Mouse (Mus musculus) retina, postnatal 7 days (tissue): ENCODE data around the gene Trim62.
A peak's percentile ranks its signal among the peaks of the same experiment; 100 is the strongest.

Source experiments
- DNase-seq: peaks from one replicate; pipeline ENCODE4 v3.0.0-alpha.2; 2012; ENCODE audit warnings: low read depth, low spot score

The Trim62 gene

DNA sequence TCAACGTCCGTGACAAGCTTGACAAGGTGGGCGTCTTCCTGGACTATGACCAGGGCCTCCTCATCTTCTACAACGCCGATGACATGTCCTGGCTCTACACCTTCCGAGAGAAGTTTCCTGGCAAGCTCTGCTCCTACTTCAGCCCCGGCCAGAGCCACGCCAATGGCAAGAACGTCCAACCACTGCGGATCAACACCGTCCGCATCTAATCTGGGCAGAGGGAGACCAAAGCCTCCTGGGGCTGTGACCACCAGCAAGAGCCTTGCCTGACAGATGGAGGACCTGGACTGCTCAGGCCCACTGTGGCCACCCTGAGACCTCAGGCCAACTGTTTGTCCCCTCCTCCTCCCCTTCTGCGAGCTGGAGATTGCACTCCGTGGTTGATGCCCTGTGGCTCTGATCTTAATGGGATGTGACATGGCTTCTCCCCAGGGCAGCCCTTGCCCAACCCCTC is 26.0 kb downstream of the Trim62 start:
- no peak for DNase-seq

DNA sequence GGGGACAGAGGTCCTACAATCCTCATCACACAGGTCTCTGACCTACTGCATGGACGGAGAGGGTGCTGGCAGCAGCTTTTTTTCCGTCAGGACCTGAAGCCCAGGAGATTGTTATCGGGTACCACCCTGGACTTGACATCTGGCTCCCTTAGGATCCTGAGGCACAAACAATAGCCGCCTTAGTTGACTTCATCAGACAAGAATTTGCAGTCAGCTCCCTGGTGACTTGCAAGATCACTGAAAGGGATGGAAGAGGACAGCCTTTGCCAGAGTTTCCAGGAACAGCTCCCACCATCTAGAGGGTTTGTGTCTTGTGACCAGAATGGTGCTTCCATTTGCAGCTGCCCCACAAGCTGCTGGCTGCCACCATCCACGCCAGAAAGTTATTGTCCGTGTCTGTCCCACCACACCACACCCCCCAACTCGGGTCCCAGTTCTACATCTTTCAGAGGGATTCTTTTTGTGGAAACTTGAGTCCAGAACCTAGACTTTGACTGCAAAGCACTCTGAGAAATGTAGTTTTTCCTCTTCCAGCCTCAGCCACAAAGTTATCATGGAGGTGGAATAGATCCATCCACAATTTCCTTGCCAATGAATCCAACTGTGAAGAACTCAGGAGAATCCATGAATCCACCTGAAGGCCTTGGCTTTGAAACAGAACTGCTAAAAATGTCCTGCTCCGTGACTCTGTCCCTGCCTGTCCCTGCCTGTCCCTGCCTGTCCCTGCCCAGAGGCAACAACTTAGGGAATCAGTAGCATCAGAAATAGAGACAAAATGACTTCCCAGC is 27.1 kb downstream of the Trim62 start:
- no peak for DNase-seq

DNA sequence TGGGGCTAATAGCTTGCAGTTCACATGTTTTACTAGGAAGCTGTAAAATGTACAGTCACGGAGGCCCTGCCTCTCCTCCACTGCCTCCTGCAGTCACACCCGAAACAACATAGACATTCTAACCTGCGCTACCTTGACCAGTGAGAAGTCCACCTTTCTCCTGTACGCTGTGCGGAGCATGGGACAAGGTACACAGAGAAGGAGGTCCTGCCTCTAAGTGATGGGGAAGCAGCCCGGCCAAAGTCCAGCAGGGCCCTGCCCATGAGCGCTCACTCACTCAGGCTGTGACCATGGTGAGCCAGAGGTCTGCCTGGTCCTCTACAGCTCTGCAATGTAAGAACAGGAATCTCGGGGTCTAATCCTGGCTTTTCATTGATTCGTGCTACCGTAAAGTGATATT is 28.7 kb downstream of the Trim62 start:
- no peak for DNase-seq

DNA sequence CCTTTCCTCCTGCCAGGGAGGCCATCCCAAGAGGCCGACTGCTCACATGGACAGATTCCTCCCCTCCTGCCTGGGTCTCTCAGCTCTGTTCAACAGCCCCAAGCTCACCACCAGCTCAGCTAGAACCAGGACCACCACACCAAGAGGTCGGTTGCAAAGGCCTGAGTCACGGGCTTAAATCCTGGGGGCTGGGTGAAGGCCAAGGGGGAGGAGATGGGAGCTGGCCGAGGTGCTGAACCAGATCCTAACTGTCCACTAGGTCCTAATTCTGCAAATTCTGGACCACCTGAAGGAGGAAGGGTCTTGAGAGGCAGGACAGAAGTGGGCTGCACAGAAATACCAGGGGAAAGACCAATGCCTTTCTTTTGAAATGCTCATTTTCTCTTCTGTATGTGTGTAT is 30.4 kb downstream of the Trim62 start:
- no peak for DNase-seq

DNA sequence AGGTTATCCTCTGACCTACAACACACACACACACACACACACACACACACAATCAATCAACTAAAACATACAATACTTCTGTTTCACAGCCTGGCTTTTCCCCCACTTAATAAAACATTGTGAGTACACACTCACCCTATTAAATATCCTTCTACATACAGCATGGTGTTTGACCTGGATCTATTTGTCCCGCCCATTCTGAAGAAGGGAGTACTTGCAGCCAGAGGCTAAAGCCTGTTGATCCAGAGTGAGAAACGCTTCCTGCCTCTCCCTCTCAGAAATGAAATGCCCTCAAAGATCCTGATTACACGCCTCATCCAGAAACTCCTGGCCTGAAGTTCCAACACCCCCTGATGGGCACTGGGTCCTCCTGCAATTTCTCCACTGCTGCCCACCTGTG is 33.7 kb downstream of the Trim62 start:
- no peak for DNase-seq

DNA sequence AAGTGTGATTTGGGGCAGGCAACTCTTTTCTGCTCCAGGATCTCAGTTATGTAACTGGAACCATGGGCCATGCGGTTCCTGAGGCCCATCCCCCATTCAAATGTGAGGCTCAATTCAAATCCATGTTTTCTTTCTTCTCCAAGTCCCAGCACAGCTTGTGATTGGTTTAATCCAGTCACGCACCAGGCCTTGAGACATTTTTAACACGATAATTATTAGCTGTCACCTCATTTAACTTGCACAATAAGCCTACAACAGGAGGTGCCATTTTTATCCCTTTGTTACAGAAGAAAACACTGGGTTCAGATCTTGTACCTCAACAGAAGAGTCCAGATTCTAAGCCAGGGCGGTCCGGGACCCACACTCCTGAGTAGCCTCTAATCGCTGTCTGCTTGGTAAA is 34.4 kb downstream of the Trim62 start:
- DNase-seq: no peak

DNA sequence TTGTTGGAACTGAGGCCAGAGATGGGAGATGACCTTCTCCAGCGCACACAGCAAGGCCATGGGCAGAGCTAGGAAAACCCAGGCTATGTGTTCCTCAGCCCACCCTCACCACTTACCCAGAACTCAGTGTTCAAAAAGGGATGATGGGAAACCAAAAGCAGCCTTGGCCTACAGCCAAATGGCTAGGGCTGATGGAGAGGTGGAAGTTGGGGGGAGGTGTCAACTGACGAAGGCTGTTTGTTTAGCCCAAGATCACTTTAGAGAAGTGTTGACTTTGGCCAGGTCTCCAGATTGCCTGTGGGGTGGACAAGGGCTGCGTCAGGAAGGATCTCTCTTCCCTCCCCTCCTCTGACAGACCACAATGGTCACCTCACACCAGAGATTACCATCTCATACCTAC is 34.8 kb downstream of the Trim62 start:
- no peak for DNase-seq

DNA sequence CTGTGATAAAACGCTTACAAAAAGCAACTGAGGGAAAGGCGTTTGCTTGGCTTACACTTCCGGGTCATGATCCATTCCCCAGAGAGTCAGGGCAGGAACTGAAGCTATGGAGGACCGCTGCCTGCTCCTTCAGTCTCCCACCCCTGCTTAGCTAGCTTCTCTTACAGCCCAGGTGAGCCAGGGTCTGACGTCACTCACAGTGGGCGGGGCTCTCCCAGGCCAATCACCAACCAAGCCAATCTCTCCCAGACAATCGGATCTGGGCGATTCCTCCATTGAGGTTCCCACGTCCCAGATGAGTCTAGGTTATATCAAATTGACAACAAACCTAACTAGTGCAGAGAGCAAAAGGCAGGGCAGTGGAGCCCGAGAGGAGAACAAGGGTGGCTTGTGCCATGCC is 35.7 kb downstream of the Trim62 start:
- DNase-seq: no peak

DNA sequence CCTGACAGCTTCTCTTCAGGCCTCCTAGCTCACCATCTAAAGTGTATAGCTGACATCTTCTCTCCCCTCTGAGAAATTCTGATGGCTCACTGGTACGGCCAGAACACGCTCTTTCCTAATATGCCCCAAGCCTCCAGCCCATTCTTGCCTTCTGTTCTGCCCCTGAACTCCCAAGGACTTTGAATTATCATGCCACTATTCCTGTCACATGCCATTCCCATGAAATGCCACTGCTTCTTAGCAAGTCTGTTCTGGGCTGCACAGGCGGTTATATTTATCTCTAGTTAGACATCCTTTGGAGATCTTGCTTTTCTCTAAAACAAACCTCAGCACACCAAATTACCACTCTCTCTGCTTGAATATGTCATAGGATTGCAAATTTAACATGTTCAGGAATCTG is 40.2 kb downstream of the Trim62 start:
- DNase-seq: no peak

DNA sequence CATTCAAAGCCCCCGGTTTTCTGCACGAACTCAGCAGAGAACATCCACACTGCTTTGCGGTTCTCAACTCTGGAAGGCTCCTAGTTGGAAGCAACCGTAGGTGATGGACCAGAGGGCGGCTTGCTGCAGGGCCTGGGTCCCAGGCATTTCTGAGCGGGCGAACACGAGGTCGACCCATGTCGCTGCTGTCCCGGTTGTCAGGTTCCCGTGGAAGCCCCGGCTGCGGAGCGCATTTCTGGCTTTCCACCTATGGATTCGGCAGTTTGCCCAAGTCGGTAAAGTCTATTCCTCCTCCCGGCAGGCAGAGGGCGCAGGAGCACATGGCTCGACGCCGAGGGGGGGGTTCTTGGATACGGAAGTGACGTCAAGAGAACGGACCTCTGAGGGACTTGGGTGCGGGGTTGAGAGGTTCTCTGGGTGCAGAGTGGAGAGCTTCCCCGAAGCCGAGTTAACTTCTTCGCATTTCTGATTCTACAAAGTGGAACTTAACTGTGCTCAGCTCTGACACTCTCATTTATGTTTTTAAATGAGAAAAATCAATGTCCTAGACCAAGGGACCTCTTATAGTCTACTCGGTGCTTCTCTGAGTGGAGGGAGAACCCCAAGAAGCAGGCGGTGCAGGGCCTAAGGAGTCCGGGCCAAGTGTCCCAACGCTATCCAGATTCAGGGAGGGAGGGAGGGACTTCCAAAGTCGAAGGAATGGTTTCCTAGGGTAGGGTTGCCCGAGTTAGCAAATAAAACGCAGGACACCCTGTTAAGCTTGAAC is 41.6 kb downstream of the Trim62 start:
- peak; percentile 87 for DNase-seq

DNA sequence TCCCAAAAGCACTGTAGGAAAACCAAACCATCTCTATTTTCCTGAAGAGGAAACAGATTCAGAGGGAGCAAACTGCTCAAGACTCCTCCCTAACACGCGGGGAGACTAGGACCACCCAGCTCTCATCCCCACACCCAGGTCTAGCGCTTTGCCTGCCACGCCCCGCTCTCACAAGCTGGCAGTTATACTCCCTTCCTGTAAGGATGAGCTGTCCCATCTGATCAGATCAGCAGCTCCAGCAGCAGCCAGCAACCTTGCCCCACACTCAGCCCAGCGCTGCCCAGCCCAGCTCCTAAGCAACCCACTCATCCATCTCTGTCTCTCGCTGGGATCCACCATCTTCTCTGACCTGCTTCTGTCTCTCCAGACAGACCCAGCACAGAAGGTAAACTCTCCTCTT is 49.4 kb downstream of the Trim62 start:
- DNase-seq: no peak

DNA sequence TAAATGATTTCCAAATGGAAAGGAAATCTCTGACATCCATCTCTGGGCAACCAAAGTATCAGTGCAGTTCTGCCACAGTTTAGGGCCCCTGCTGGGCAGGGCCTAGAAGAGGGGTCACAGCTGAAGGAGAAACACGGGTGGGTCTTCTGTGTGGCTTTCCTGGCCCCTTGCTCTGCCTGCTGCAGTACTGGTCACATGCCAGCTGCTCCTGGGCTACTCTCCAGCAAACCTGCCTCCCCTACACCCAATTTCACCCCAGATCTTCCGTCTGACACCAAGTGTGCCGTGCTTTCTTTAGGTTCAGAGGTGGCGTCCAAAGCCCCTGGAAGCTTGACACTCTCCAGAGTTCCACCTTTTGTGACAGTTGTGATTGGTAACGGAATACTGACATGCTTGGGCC is 52.2 kb downstream of the Trim62 start:
- no peak for DNase-seq

DNA sequence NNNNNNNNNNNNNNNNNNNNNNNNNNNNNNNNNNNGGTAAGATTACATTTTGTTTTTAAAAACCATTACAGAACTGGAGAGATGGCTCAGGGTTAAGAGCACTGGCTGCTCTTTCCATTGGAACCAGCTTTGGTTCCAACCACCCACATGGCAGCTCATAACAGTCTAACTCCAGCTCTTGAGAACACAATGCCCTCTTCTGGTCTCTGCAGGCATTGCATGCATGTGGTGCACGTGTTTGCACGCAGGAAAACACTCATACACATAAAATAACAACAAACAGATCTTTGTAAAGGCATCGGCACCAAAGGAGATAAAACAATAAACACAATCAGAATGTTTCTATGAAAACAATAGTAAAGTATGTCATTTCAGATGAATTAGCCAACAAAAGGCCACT is 59.0 kb downstream of the Trim62 start:
- DNase-seq: no peak

DNA sequence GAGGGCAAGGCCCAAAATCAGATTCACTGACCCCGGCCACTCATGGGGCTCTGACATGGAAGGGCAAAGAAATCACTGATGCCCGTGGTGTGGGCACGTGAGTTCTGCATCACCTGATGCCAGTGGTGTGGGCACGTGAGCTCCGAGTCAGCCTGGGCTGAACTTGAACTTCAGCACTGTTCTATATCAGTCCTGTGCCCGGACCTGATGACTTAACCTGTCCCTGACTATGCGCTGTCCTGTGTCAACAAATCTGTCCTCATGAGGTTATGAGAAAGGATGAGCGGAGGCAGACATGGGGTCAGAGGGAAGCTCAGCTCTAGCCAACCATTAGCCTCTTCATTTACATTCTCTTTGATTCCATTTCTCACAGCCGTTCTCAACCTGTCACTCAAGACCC is 63.4 kb downstream of the Trim62 start:
- DNase-seq: no peak

DNA sequence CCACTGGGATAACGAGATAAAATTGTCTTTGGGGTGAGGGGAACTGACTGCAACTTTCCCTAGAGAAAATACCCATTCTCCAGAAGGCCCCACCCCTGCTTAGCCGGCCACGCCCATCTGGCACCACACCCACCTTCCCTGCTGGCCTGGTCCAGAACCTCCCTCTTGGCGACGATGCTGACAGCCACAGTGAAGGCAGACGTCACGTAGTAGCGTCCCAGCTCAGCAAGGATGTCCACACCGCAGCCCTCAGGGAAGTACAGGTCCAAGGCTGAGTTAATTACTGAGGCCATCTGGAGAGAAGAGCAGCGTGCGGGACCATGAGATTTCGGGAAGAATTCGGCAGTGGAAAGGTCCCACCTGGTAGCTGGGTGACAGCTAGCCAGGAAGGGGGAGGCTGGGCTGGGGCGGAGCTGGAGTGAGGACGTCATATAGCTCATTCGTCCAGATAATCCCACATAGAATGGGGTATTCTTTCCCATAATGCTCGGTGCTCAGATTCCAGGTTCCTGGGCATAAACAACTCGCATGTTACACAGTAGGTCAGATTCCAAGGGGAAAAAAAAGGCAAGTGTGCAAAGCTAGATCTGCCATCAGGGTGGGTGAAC is 64.0 kb downstream of the Trim62 start:
- no peak for DNase-seq

DNA sequence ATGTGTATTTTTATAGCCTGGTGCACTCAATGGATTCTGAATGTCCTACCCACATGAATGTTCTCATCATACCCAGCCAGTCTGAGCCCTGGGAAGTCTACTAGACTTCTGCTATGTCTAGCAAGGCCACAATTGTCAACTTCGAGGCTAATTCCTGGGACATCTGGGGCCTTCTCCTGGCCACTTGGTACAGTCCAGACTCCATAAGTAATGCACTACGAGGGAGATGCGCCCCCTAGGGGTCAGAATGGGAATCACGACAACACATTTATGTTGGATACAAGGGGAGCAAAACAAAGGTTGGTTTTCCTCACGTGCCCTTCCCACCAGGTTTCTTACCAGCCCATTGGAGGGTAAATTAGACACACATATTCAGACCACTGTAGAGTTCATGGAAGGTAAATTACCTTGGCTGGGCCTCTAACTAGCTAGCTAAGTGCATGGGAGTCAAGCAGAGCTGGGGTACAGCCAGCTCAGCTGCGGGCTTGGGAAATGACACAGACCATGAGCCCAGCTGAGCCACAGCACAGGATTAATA is 64.8 kb downstream of the Trim62 start:
- peak; percentile 32 for DNase-seq

DNA sequence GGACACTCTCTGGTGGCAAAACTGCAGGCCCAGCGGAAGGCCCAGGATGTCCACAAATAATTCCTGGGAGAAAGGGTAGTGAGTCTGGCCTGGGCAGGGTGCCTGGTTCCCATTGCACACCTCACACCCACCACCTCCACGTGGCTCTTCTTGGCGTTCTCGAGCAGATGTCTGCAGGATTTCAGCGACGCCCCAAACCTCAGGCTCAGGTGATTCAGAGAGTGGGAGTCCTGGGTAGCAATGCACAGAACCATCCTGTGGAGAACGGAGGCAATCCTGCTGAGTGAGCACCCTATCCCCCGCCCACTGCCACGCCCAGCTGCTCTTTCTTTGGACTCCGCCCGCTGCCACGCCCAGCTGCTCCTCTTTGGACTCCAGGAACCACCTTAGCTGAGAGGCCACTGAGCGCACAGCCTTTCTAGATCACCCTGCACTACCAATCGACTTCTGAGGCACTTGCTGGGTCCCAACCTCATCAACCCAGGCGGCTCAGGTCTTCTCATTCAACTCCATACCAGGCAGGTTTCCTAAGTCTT is 66.2 kb downstream of the Trim62 start:
- no peak for DNase-seq

DNA sequence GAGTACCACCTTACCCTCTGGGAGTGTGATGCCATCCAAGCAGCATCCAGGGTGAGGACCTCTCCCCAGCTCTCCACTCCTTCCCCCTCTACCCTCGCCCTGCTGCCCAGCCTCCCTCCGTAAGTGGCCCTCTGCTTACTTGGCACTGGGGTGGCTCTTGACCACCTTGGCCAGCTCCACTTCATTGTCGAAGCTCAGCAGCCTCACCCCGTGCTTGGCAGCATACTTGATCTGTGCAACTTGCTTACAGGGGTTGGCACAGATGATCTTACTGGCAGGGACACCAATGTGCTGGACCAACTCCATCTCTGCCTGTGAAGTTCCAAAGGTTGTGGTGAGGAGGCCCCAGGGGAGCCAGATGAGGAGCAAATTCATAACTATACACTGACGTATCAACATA is 67.1 kb downstream of the Trim62 start:
- no peak for DNase-seq

DNA sequence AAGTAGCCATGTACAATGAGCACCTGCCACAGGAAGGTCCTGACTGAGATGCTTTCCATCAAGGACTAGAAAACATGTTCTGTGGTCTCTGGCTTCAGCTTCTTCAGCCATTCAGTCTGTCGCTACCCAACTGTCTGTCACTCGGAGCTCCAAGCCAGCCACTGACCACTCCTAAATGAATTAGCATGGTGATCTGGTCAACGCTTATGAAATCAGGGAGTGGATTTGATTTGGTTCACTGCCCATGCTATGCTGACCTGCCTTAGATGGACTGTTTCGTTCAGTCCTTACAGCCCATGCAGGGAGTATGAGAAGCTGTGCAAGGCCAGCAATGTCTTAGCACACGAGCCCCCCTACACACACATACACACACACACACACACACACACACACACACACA is 70.5 kb downstream of the Trim62 start:
- DNase-seq: no peak

DNA sequence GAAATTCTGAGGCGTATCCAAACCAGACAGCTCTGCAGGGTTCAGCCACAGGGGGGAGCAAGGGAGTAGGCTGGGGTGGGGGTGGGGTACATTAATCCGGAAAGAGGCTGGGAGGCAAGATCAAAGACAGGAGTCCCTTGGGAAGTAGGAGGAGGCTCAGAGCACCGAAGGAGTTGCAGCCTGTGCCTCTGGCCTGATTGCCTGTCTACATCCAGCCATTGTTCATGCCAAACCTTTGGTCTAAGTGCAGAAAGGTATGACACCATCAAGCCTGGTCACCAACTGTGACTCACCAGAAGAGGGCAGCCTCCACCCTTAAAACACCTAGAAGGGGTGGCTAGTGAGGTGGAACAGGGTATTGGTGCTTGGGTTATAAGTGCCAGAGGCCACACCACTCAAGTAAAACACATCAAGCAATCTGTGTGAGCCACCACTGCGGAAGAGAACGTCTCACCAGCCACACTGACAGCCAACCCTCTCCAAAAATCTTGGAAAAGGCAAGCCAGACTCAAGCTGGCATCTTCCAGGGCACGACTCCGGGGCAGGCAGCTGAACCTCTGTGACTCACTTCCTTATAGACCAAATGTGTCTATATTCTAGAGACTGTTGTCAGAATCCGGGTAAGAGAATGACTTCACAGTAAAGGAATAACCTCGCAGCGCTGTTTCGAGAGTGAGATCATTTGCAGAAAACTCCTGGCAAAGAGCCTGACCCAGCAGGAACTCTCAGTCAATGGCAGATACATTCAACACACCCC is 74.0 kb downstream of the Trim62 start:
- DNase-seq: peak; percentile 30

DNA sequence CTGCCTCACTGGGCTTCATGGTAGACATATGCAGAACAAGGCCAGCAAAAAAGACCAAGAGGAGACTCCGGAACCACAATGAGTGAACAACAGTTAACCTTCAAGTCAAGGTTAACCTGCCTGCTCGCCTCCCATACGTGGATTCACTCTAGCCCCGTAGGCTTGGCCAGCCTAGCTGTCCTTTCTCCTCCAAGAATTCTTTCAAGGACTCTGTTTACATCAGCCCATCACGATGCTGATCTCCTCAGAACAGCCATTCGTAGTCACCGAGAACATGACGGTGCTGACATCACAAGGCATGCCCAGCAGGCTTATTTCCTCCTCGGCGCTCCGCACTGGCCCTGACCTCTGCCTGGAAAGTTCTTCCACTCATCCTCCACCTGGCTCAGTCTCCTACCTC is 74.8 kb downstream of the Trim62 start:
- no peak for DNase-seq

DNA sequence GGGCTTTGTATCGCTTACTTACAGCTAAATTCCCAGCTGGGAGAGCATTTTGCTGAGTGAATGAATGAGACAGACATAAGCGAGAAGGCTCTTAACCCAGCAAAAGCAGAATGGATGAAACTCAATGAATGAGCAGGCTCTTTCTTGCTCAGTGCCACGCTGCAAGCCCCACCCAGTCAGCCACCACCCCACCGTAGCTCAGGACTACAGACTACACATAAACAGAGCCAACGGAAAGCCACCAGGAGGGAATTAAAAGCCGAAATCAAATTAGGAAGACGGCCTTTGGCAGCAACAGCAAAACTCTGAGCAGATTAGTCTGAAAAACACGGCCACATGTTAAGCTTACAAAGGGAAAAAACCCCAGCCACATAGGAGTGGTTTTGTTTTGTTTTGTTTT is 75.5 kb downstream of the Trim62 start:
- no peak for DNase-seq
